Mouse (Mus musculus) stomach, postnatal 0 days (tissue): ENCODE results near the gene Vtcn1.

Experiments
- CTCF ChIP-seq: IDR thresholded peaks from 2 replicates; pipeline ENCODE4 v1.5.1; 2016; ENCODE audit warnings: antibody characterized with exemption, low read depth, mild to moderate bottlenecking, moderate library complexity
- EP300 ChIP-seq: optimal IDR thresholded peaks from 2 replicates; pipeline ENCODE3; 2016; ENCODE audit warnings: antibody characterized with exemption

DNA sequence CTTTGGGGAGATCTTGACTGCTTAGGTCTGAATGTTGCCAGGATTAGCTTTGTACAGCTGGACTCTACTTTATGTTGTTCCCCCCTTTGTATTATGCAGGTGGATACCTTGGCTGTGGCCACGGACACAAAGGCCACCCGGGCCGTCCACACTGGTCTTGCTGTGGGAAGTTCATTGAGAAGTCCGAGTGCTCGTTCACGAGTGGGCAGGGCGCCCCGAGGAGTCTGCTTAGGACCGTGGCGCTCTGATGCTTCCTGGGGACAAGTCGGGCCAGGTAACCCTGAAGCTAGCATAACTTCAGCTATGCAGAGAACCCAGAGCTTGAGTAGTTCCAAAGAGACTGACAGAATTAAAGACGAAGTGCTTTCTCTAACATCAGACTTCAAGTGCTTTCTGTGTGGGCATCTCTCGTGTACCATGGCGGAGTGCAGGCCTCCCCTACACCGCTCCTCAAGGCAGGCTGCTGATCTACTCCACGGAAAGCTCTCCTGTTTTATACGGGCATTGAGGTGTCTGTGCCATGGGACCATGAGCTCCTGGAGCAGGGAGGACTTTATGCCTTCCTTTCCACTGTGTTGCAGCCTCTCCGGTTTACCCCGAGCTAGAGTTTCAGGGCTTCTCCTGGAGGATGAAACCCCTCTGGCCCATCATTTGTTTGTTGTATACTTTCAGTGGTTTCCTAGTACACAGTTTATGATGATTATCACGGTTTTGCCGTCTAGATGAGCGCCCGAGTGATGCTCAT is 106.2 kb downstream of the Vtcn1 start:
- no peak for TF ChIP-seq CTCF
- no peak for TF ChIP-seq EP300
